Mouse (Mus musculus) lung, adult 2 months (tissue): ENCODE measurements at regions not wholly inside any gene's neighbourhood (a gene's known extent, or its start where the extent isn't known, plus 50 kb on each side); places are given as distances from the start of the nearest gene placed in this dataset.

Source experiments
- DNase-seq: peaks from one replicate; pipeline ENCODE4 v3.0.0; 2022
- H3K4me1 ChIP-seq: fragments of 200-500 bp; 2 replicates; pipeline ENCODE4 v1.6.1; 2011; ENCODE audit warnings: low read length; ENCODE audit not compliant: control insufficient read depth, insufficient read depth
- H3K4me3 ChIP-seq: fragments of 200-500 bp; replicated peaks from 2 replicates; pipeline ENCODE3; 2011; ENCODE audit warnings: low read depth, mild to moderate bottlenecking, control low read depth, low read length; ENCODE audit errors: extremely low read depth
- CTCF ChIP-seq: fragments of 200-500 bp; IDR thresholded peaks from 2 replicates; pipeline ENCODE4 v1.5.1; 2011; ENCODE audit warnings: mild to moderate bottlenecking, low read length, control low read depth; ENCODE audit not compliant: insufficient read depth
- POLR2A ChIP-seq: fragments of 200-500 bp; IDR thresholded peaks from 2 replicates; pipeline ENCODE4 v1.6.1; 2011; ENCODE audit warnings: low read depth, mild to moderate bottlenecking, control low read depth, low read length, borderline replicate concordance; ENCODE audit errors: extremely low read depth
- WGBS: fragments of 180-500 bp; shearing (Covaris S2); methylation state at CpG from one replicate; pipeline ENCODE4 v1.1.7; 2018; 5-methylcytosine and 5-hydroxymethylcytosine counted together

GRCm38 (mm10) chr1:10940326-10940725 is 473.6 kb upstream of the A830018L16Rik start:
- H3K4me3 ChIP-seq, result no peak overlapping the region
- no peak for TF ChIP-seq CTCF
- TF ChIP-seq POLR2A, result no peak
- peaks cover 2% of the 10 kb centered on the region for H3K4me1 ChIP-seq
- DNase-seq, result no peak
- 72% methylated on average over 3 of the region's 3 CpGs for WGBS

GRCm38 (mm10) chr1:10942979-10943378 is 470.9 kb upstream of the A830018L16Rik start:
- H3K4me3 ChIP-seq, result no peak overlapping the region
- TF ChIP-seq CTCF, result no peak
- no peak for TF ChIP-seq POLR2A
- peaks cover 2% of the 10 kb centered on the region for H3K4me1 ChIP-seq
- WGBS, result 17% methylated on average over 4 of the region's 4 CpGs
- DNase-seq, result no peak
